Mouse (Mus musculus): ENCODE data around the gene Ube2j1.

DNA sequence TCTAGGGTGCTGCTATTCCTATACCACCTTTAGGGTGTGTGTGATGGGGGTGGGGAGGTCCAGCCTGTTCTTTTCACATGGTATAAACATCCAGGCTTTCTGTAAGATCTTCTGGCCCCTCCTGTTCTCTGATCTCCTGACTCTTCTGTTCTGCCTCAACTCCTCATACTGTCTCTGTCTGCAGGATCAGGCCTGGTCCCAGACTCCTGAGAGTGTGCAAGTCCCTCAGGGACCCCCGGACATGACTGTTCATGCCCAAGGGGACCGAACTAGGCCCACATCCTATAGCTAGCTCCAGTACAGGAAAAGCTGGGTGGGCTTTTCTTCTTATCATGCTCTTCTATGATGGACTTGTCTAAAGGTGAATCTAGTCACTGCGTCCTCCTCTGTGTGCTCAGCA is 36.1 kb downstream of the Ube2j1 start:
- no peak for TF ChIP-seq CTCF (IDR thresholded peaks at IDR 0.05; ENCODE audit: borderline replicate concordance, extremely low read depth, insufficient read depth, insufficient read length)
- no peak for TF ChIP-seq POLR2A (IDR thresholded peaks at IDR 0.05; ENCODE audit: borderline replicate concordance, extremely low read depth, insufficient read depth, insufficient read length, poor library complexity, severe bottlenecking)
